Mouse (Mus musculus) cerebellum, adult 8-10 months (tissue): ENCODE results near the gene Zfp947.
A peak's percentile ranks its signal among the peaks of the same experiment; 100 is the strongest.
"Not testable (repeated sequence)": the region's sequence is repeated elsewhere in the genome, so short reads cannot be mapped to it uniquely, and the experiment has no call there.

Source experiments
- DNase-seq: peaks from one replicate; pipeline ENCODE4 v3.0.0; 2022

Zfp947 gene

DNA sequence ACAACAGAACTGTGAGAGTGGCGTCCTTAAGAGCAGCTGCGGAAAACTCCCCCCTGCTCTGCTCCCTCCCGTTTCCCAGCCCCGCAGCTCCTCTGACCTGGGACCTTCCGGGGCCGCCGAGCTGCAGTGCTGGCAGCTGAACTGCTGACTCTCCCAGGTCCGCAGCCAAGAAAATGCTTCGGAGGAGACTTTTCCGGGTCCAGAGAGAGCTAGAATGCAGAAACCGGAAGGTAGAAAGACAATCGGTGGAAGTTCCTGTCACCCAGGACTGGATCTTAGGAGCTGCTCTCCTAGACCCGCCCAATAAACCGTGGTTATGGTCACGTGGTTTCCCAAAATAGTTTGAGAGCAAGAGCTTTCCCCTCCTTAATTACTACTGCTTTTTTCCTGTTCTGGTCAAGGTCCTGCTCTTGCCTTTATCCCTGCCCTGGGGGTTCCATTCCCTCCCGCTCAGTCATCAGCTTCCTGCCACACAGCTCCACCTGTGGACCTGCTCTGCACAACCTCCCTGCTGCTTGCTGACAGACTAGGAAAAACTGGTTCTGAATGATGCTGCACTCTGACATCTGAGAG, at the start of gene Zfp947:
Gene Zfp947, minus strand, starts transcription at position 469 of the 573 bp plus-strand sequence.
- DNase-seq = peak; percentile 42

DNA sequence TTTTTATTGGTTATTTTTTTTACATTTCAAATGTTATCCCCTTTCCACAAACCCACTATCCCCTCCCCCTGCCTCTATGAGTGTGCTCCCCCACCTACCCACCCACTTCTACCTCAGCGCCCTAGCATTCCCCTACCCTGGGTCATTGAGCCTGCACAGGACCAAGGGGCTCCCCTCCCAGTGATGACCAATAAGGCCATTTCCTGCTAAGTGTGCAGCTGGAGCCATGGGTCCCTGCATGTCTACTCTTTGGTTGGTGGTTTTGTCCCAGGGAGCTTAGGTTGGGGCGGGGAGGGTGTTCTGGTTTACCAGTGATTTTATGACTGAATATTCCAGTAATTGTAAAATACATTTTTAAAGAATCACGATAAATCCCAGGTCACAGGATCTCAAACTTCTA, 686 bp downstream of the Zfp947 start:
- DNase-seq = peak; percentile 6

DNA sequence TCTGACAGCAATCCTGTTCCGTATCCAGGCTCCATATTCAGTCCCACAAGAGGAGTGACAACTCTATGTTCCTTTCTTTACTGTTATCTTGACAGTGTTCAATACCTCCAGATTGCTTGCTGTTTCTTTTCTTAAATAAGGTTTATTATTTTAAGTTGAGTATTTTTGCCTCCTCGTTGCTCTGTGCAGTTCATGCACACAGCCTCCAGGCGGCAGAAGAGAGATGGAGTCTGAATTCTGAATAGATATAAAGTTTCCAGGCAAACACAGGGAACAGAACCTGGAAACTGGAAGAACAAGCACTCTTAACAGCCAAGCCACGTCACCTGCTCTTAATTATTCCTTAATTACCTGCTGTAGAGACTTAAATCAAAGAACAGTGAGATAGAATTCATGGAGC, 12.0 kb downstream of the Zfp947 start:
- not testable (repeated sequence) for DNase-seq

DNA sequence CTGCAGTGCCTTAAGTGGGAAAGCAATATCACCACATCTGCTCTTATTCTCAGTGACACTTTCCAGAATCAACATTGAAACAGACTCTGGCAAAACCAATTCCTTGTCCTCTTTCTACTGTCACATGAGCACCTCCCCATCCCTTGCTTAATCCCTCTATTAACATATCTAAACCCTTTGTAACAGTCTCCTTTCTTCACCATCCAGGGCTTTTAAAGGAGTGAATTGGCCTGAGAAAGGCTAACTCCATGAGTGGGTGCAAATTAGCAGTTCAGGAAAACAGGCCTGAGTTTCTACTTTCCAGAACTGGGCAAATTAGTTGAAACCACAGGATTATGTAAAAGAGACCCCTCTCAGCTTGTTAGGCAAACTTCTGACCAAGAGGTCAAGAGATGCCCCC, 47.2 kb downstream of the Zfp947 start:
- no peak for DNase-seq
